Mouse (Mus musculus) liver, embryonic 15.5 days (tissue): ENCODE results near the gene Ccdc148. TPM values are rescaled to one million over a fixed set of nuclear protein-coding genes. Genes with fewer than 3 reads are reported as not detected.

Source experiments
- ATAC-seq: fragments of 200-750 bp; cut with Nextera tagmentation; 2 replicates; pipeline ENCODE4 v1.8.0; 2017; ENCODE audit warnings: moderate number of reproducible peaks, mild to moderate bottlenecking, moderate library complexity; ENCODE audit not compliant: insufficient read depth
- H3K27ac ChIP-seq: fragments of 300-500 bp; sonication (generic); replicated peaks from 2 replicates; pipeline ENCODE4 v1.5.1; 2015; ENCODE audit warnings: mild to moderate bottlenecking, inconsistent platforms
- H3K27me3 ChIP-seq: fragments of 300-500 bp; sonication (generic); 2 replicates; pipeline ENCODE4 v1.6.1; 2015; ENCODE audit warnings: mild to moderate bottlenecking, inconsistent platforms
- H3K36me3 ChIP-seq: fragments of 300-500 bp; sonication (generic); replicated peaks from 2 replicates; pipeline ENCODE4 v1.6.1; 2015; ENCODE audit warnings: moderate library complexity, mild to moderate bottlenecking, inconsistent platforms
- H3K4me1 ChIP-seq: fragments of 300-500 bp; sonication (generic); replicated peaks from 2 replicates; pipeline ENCODE4 v1.6.1; 2015; ENCODE audit warnings: inconsistent platforms
- H3K4me2 ChIP-seq: fragments of 300-500 bp; sonication (generic); 2 replicates; pipeline ENCODE4 v1.6.1; 2015; ENCODE audit warnings: moderate library complexity, mild to moderate bottlenecking, inconsistent platforms
- H3K4me3 ChIP-seq: fragments of 300-500 bp; sonication (generic); replicated peaks from 2 replicates; pipeline ENCODE4 v1.5.1; 2015; ENCODE audit warnings: mild to moderate bottlenecking, inconsistent platforms
- H3K9ac ChIP-seq: fragments of 300-500 bp; sonication (generic); 2 replicates; pipeline ENCODE4 v1.6.1; 2015; ENCODE audit warnings: moderate library complexity, mild to moderate bottlenecking, inconsistent platforms
- H3K9me3 ChIP-seq: fragments of 300-500 bp; sonication (generic); replicated peaks from 2 replicates; pipeline ENCODE4 v1.6.1; 2016; ENCODE audit warnings: inconsistent platforms
- WGBS: fragments of 180-500 bp; shearing (Covaris S2); methylation state at CpG from one replicate; pipeline ENCODE4 v1.1.7; 2015; ENCODE audit warnings: mixed read lengths; ENCODE audit not compliant: insufficient replicate concordance; 5-methylcytosine and 5-hydroxymethylcytosine counted together
- polyA plus RNA-seq: library from polyadenylated mRNA; unstranded; fragments of >200 nt; fragmentation: Nextera tagmentation; extraction: Ambion mirVana; gene quantifications from 2 replicates; pipeline ENCODE4 v1.2.1, GENCODE M21; 2015

Ccdc148 gene
- polyA plus RNA-seq, 1 experiment from 2014 or later = 0.38 TPM

DNA sequence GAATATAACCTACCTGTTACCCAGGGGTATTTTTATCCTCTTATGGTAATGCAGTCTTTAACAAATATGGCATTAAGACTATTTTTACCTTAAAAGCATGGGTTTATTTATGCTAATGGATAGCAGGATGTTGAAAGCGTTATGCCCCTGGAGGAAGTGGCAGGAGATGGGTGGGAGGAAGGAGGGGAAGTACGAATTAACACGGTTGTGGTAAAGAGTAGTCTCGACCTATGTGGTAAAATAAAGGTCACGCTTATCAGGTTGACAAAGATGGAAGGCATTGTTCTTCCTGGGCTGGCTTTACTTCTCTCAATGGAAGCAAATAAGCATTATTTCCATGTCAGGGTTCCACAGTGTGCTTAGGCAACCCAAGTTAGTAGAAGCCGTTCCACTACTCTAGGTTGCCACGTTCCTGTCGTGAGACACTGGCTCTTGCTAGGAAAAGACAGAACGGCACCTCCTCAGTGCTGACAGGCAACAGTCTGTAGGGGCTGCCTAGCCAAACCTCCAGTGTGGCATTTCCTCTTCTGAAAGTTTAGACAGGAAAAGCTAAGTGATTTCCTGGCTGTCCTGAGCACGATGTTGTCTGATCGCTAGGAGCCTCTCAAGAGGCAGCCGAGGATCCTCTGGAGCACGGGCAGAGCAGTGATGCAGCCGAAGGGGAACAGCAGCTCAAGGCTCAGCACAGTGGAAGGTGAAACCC is 253.5 kb downstream of the Ccdc148 start:
- H3K4me2 ChIP-seq = peak overlapping the region; percentile 20; the same call in 1 of the 2 replicates
- no peaks in the 10 kb centered on the region for H3K9me3 ChIP-seq
- H3K27ac ChIP-seq = no peak overlapping the region
- no peak for ATAC-seq
- H3K9ac ChIP-seq = no peak overlapping the region
- no peaks in the 10 kb centered on the region for H3K27me3 ChIP-seq
- H3K4me3 ChIP-seq = no peak overlapping the region
- H3K36me3 ChIP-seq = no peaks in the 10 kb centered on the region
- no peaks in the 10 kb centered on the region for H3K4me1 ChIP-seq
- 7% methylated on average over 14 of the region's 14 CpGs for WGBS

DNA sequence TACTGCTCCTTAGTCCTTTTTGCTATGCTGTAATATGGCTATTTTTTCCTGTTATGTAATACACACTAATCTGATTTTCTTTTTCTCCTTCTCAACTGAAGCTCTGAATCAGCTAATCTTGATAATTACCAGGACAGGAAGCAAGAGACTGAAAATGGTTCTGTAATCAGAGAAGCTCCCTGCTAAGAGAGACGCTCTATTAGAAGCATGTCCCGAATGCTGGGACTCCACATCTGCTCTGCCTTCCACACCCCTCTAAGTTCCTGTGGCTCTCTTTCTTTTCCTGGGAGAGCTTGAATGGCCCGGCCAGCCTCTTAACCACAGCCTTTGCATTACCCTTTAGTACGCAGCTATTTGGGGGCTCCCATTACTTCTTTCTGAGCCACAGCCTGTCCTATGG is 255.4 kb downstream of the Ccdc148 start:
- H3K4me2 ChIP-seq = no peak overlapping the region
- no peak overlapping the region for H3K4me3 ChIP-seq
- no peak for ATAC-seq
- WGBS = 34% methylated on average over 4 of the region's 4 CpGs
- no peaks in the 10 kb centered on the region for H3K36me3 ChIP-seq
- no peak overlapping the region for H3K27ac ChIP-seq
- no peaks in the 10 kb centered on the region for H3K27me3 ChIP-seq
- H3K9ac ChIP-seq = no peak overlapping the region
- no peaks in the 10 kb centered on the region for H3K9me3 ChIP-seq
- H3K4me1 ChIP-seq = no peaks in the 10 kb centered on the region

DNA sequence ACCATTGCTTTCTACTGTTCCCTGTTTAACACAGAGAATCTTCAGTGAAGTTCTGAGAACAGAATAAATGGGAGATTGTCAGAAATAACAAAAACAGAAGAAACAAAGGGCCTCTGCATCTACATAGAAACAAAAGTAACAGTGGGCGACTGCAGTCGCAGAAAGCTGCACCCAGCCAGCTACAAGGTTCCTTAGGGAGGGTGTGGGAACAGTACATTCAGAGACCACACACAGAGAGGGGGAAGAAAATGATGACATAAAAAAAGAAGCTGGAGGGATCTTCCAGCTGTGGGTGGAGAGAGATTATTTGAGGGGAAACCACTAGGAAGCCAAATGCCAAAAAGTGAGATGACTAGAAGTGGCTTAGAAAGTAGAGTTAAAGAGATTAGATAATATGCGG is 280.6 kb downstream of the Ccdc148 start:
- H3K4me3 ChIP-seq = no peak overlapping the region
- no peak for ATAC-seq
- WGBS = 45% methylated on average over 3 of the region's 3 CpGs
- no peaks in the 10 kb centered on the region for H3K27me3 ChIP-seq
- H3K27ac ChIP-seq = no peak overlapping the region
- no peaks in the 10 kb centered on the region for H3K9me3 ChIP-seq
- H3K36me3 ChIP-seq = no peaks in the 10 kb centered on the region
- no peak overlapping the region for H3K4me2 ChIP-seq
- no peak overlapping the region for H3K9ac ChIP-seq
- H3K4me1 ChIP-seq = no peaks in the 10 kb centered on the region

DNA sequence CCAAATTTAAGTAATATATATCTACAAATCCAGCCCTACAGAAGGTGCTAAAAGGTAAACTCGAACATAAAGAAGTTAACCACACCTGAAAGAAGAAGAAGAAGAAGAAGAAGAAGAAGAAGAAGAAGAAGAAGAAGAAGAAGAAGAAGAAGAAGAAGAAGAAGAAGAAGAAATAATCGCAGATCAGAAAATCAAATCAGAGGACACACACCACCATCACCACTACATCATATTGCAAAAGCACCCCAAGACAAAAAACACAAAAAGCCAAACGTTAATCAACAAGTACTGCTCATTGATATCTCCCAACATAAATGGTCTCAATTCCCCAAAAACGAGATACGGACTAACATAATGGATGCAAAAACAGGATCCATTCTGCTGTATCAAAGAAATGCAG is 301.3 kb downstream of the Ccdc148 start, which contains the start of gene Gm11099:
Gm11099 (plus strand) TSS at position 301 of the 400 bp plus-strand sequence.
- no peaks in the 10 kb centered on the region for H3K4me1 ChIP-seq
- no peaks in the 10 kb centered on the region for H3K36me3 ChIP-seq
- H3K27me3 ChIP-seq = no peaks in the 10 kb centered on the region
- ATAC-seq = no peak
- no peak within 1 kb of the TSS for H3K4me2 ChIP-seq
- no peak within 1 kb of the TSS for H3K4me3 ChIP-seq
- H3K27ac ChIP-seq = no peak within 1 kb of the TSS
- WGBS = 58% methylated on average over 5 of the region's 5 CpGs
- no peaks in the 10 kb centered on the region for H3K9me3 ChIP-seq
- H3K9ac ChIP-seq = no peak within 1 kb of the TSS

DNA sequence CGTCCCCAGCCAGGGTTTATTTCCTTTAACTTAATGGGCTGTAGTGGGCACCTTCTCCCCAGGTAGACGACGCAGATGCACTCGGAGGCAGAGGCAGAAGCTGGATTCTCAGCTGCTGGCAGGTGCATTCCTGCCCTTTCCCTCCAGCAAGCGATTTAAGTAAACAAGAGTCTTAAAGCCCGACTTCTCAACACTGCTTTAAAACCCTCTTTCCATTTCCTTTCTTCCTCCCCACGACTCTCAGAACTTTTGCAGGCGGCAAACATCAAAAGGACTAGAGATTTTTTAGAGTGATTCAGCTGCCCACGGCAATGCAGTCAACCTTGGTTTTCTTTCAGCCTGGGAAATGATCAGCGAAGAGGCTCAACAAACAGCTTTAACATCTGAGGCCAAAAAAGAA is 316.0 kb downstream of the Ccdc148 start:
- Histone ChIP-seq H3K4me2 (no peak overlapping the region), H3K9me3 (no peaks in the 10 kb centered on the region), H3K4me1 (no peaks in the 10 kb centered on the region), H3K4me3 (no peak overlapping the region), H3K36me3 (no peaks in the 10 kb centered on the region), H3K27ac (no peak overlapping the region), H3K9ac (no peak overlapping the region), H3K27me3 (no peaks in the 10 kb centered on the region)
- 32% methylated on average over 10 of the region's 10 CpGs for WGBS
- ATAC-seq = no peak

DNA sequence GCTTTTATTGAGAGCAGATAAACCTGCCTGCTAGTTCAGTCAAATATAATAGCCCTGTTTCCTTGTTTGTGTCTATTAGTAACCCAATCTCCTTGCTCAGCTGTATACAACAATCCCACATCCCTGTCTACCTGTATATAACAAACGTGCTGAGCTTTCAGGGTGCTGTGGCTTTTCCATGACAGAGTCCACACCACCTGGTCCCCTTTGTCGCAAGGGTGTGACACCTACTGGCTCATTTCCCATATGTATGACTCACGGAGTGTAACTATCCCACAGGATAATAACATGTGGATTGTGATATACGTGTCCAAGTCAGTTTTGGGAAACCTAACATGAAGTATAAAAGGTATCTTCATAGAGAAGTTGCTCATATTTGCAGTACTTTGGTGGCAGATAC is 318.0 kb downstream of the Ccdc148 start:
- Histone ChIP-seq H3K27ac (no peak overlapping the region), H3K36me3 (no peaks in the 10 kb centered on the region)
- WGBS = 67% methylated on average over 4 of the region's 4 CpGs

DNA sequence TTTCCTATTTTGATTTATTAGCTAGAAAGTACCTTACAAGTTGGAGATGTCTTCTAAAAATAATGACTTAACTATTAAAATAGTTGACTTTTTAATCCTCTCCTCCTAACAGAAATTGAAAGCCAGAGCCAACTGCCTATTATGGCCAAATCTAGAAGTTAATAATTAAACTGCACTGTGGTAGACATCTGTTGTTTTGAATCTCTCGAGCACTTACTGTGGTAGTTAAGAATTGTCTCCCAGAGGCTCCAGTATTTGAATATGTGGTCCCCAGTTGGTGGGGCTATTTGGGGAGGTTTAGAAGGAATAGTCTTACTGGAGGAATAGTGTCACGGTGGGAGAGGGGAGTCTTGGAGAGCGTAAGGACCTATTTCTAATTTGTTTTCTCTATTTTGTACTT is 319.5 kb downstream of the Ccdc148 start:
- H3K27me3 ChIP-seq = no peaks in the 10 kb centered on the region
- no peaks in the 10 kb centered on the region for H3K9me3 ChIP-seq
- no peak for ATAC-seq
- H3K4me3 ChIP-seq = no peak overlapping the region
- H3K9ac ChIP-seq = no peak overlapping the region
- no peaks in the 10 kb centered on the region for H3K36me3 ChIP-seq
- no peaks in the 10 kb centered on the region for H3K4me1 ChIP-seq
- no peak overlapping the region for H3K4me2 ChIP-seq
- H3K27ac ChIP-seq = no peak overlapping the region
- 66% methylated on average over 3 of the region's 3 CpGs for WGBS

More for the DNA sequence above, 318.0 kb downstream of the Ccdc148 start:
- no peak for ATAC-seq
- Histone ChIP-seq H3K4me2 (no peak overlapping the region), H3K4me3 (no peak overlapping the region), H3K4me1 (no peaks in the 10 kb centered on the region), H3K9me3 (no peaks in the 10 kb centered on the region), H3K27me3 (no peaks in the 10 kb centered on the region), H3K9ac (no peak overlapping the region)

DNA sequence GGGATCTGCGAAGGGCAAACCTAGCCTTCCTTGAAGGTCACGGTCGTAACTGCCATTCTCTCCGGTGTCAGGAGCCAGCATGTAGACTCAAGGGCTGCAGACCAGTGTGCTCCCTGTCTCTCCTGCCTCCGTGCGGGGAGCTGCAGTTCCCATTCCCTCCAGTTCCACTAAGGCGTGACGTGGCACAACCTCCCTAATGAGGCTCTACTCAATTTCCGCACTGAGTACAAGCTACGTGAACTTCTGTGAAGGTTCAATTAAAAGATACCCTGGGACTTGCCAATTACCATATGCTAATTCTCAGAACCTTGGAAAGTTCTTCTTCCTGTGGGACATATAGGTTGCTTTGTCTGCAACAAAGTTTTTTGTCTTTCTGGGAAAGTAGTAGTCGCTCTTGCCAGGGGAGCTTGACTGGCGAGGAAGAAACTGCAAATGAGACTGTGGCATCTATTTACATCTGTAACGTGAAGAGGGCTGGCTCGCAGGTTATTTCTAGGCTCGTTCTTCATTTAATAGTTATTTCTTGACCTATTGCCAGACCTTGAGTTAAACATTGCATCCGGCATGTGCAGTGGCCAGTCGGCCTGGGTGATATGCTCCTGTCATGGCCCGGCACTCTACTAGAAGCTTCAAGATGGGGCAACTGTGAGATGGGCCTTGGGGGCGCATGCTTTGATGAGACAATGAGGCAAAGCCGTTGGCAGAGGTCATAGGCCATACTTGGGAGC is 328.1 kb downstream of the Ccdc148 start:
- ATAC-seq = no peak
- H3K9me3 ChIP-seq = no peaks in the 10 kb centered on the region
- no peak overlapping the region for H3K4me2 ChIP-seq
- 72% methylated on average over 20 of the region's 20 CpGs for WGBS
- no peaks in the 10 kb centered on the region for H3K36me3 ChIP-seq
- H3K4me1 ChIP-seq = no peaks in the 10 kb centered on the region
- H3K27me3 ChIP-seq = no peaks in the 10 kb centered on the region
- H3K4me3 ChIP-seq = no peak overlapping the region
- no peak overlapping the region for H3K9ac ChIP-seq
- no peak overlapping the region for H3K27ac ChIP-seq

DNA sequence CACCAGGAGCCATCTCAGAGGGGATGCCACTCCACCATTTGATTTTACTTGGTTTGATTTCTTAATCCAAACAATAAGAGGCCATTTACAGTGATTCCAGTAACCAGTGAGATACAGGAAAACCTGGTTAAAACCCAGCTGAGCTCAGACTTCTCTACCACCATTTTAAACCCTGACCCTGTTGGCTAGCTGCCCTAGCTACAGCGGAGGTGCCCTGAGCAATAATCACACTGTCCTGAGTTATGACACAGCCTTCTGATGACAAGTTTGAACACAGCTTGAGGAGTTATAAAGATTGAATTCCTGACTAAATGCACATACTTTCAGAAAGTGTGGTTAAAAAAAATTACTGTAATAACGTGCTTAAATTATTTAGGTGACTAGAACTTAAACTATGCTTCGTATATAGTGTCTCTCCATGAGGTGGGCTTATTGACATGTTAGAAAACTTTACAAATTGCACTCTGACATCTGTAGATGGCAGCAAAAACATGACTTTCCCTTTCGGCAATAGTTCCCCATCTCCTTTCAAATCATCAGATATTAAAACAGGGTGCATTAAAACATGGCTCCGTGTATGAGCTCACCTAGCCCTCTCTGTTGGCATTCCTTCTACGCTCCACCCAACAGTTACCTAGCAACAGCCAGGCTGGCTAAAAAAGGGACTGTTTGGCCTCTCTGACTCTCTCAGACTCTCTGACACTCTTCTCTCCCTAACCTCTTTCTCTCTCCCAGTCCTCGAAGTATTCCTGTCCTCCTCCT is 330.3 kb downstream of the Ccdc148 start:
- Histone ChIP-seq H3K4me2 (no peak overlapping the region), H3K4me1 (no peaks in the 10 kb centered on the region), H3K4me3 (no peak overlapping the region), H3K27ac (no peak overlapping the region), H3K36me3 (no peaks in the 10 kb centered on the region), H3K27me3 (no peaks in the 10 kb centered on the region), H3K9ac (no peak overlapping the region), H3K9me3 (no peaks in the 10 kb centered on the region)
- 58% methylated on average over 7 of the region's 7 CpGs for WGBS
- ATAC-seq = no peak

DNA sequence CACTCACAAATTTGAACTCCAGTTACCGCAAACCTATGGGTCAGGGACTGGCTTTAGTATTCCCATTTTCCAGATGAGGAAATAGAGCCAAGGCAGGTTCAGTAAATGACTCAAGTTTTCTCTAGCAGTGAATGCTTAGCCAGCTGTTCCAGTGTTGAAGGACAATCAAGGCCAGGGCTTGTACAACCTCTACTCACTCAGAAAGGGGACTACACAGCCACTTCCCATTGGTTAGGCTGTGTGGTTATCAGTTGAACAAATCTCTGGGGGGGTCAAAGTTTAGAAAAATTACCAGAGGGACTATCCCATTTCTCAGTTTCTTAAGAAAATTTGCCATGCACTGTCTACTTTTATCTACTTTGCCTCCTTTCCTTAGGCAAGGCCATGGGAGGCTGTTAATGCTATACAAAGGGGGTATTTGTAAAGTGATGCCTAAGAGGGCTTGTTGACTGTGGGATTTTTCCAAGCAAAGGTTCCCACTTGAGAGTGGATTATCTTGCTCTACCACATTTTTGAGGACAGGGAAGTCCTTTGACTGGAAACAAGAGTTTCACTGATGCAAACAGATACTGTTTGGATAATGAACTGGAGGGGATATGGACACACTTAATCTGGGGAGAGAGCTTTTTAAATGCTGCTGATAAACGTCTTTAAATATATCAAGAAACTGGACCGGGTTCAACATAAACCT is 331.4 kb downstream of the Ccdc148 start:
- Histone ChIP-seq H3K27me3 (no peaks in the 10 kb centered on the region), H3K36me3 (no peaks in the 10 kb centered on the region), H3K4me1 (no peaks in the 10 kb centered on the region), H3K4me2 (no peak overlapping the region), H3K9ac (no peak overlapping the region), H3K27ac (no peak overlapping the region), H3K4me3 (no peak overlapping the region), H3K9me3 (no peaks in the 10 kb centered on the region)
- no peak for ATAC-seq
- 56% methylated on average over 3 of the region's 3 CpGs for WGBS

DNA sequence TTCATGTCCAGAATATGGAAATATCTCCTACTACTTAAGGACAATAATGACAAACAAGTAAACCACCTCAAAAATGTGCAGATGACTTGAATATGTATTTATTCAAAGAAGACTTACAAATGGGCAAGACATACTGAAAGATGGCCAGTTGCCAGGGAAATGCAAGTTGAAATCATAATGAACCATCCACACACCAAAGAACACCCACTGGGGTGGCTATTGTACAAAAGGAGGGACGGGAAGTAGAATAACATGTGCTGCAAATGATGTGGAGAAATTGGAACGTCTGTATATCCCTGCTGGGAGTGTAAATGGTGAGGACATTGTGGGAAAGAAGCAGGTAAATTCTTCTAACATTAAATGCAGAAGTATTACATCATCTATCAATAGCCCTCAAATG is 347.5 kb downstream of the Ccdc148 start:
- H3K4me3 ChIP-seq = no peak overlapping the region
- no peaks in the 10 kb centered on the region for H3K4me1 ChIP-seq
- H3K27ac ChIP-seq = no peak overlapping the region
- H3K9ac ChIP-seq = no peak overlapping the region
- H3K4me2 ChIP-seq = no peak overlapping the region
- H3K36me3 ChIP-seq = no peaks in the 10 kb centered on the region
- no peak for ATAC-seq
- WGBS = 51% methylated on average over 2 of the region's 2 CpGs
- no peaks in the 10 kb centered on the region for H3K27me3 ChIP-seq
- no peaks in the 10 kb centered on the region for H3K9me3 ChIP-seq
